Comparison of ENCODE assay signal across 17 mouse cellular contexts in the genomic region with DNA sequence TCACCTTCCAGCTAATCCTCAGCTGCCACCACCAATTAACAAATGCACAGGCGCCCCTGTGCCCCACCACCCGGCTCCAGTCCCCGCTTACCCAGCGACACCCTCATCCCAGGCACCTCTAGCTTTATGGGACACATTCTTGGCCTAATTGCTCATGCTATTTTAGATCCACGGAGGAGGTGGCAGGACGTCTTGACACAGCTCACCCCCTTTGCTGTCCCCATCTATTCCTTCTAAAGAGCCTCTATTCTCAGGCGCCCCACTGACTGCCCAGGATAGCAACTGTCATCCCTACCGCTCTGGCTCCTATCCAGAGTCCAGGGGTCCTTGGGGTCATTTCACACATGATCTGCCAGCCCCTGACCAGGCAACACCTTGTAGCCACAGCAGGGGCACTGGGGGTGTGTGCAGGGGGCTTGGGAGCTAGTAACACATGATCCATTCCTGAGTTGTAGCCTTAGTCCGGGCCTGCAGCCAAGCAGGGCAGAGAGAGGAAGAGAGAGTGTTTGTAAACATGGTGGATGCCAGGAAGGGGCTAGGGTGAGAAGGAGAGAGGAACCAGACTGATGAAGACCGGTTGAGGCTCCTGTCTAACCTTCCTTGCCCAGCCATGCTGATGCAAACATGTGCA. TPM values are rescaled to one million over a fixed set of nuclear protein-coding genes. Genes with fewer than 3 reads are reported as not detected.
DNase-seq lines count a peak whose midpoint lies in the region; ATAC-seq and TF ChIP-seq lines count a peak whose summit lies in the region.
"Had no signal": no experiment of that assay in that cellular context is flagged by ENCODE, and none has a peak within 500 bp of the region (broad histone marks: within the 10 kb centered on the region; RNA-seq: fewer than 3 reads in every experiment).

No protein-coding gene starts in this region.

- H3K4me2 ChIP-seq in lung, embryonic 14.5 days = no peak overlapping the region
- H3K4me2 ChIP-seq: hindbrain, embryonic 14.5 days; limb, embryonic 15.5 days had no signal

- no peak for TF ChIP-seq CTCF in lung, embryonic 14.5 days (IDR thresholded peaks at IDR 0.05; ENCODE audit: low read depth)
- no peak for TF ChIP-seq CTCF in brain, embryonic 14.5 days (IDR thresholded peaks at IDR 0.05; ENCODE audit: borderline replicate concordance, extremely low read depth, insufficient read depth, insufficient read length)
- no peak for TF ChIP-seq CTCF in heart, adult 2 months (IDR thresholded peaks at IDR 0.05)
- TF ChIP-seq CTCF in kidney, adult 2 months (conservative IDR thresholded peaks at IDR 0.05; ENCODE audit: insufficient read depth, insufficient read length, low read depth, low read length) = no peak

- no peak for TF ChIP-seq POLR2A in brain, embryonic 14.5 days (IDR thresholded peaks at IDR 0.05; ENCODE audit: borderline replicate concordance, extremely low read depth, insufficient read depth, insufficient read length, poor library complexity, severe bottlenecking)
- TF ChIP-seq POLR2A in heart, adult 2 months (IDR thresholded peaks at IDR 0.05; ENCODE audit: insufficient read depth, low read depth, low read length) = no peak
- TF ChIP-seq POLR2A in kidney, adult 2 months (IDR thresholded peaks at IDR 0.05; ENCODE audit: low read depth, low read length) = no peak

- no peaks in the 10 kb centered on the region for H3K27me3 ChIP-seq in lung, embryonic 14.5 days (ENCODE audit: insufficient read depth, low read length)
- H3K27me3 ChIP-seq in heart, adult 2 months (ENCODE audit: control insufficient read depth, insufficient read depth, low read length) = no peaks in the 10 kb centered on the region
- no peaks in the 10 kb centered on the region for H3K27me3 ChIP-seq in kidney, adult 2 months (replicated peaks; ENCODE audit: control insufficient read depth, insufficient read depth, low read length)
- H3K27me3 ChIP-seq: limb, embryonic 15.5 days had no signal

- intact Hi-C loops in heart, adult 2 months (cut with DNase I) = no loop called here
- intact Hi-C loops in heart, postnatal 25 days (cut with DNase I) = no loop called here

- peaks cover 8% of the 10 kb centered on the region; the same call in 1 of the 2 replicates for H3K4me1 ChIP-seq in lung, embryonic 14.5 days (ENCODE audit: insufficient read depth)
- H3K4me1 ChIP-seq in heart, adult 2 months (ENCODE audit: control insufficient read depth, insufficient read depth, low read length) = peaks cover 4% of the 10 kb centered on the region
- no peaks in the 10 kb centered on the region for H3K4me1 ChIP-seq in kidney, adult 2 months (ENCODE audit: control insufficient read depth, insufficient read depth, low read length)

- no peaks in the 10 kb centered on the region for H3K36me3 ChIP-seq in lung, embryonic 14.5 days (ENCODE audit: insufficient read depth)
- no peaks in the 10 kb centered on the region for H3K36me3 ChIP-seq in heart, adult 2 months (ENCODE audit: control insufficient read depth, insufficient read depth, low read length)
- no peaks in the 10 kb centered on the region for H3K36me3 ChIP-seq in kidney, adult 2 months (ENCODE audit: control insufficient read depth, insufficient read depth, low read length)
- H3K36me3 ChIP-seq: limb, embryonic 15.5 days had no signal

- no peak overlapping the region for H3K27ac ChIP-seq in lung, embryonic 14.5 days (ENCODE audit: low read depth)
- H3K27ac ChIP-seq in heart, adult 2 months = peak overlapping the region; percentile 38
- no peak overlapping the region for H3K27ac ChIP-seq in kidney, adult 2 months (ENCODE audit: insufficient read depth, low read depth, low read length)
- H3K27ac ChIP-seq: hindbrain, embryonic 14.5 days; limb, embryonic 15.5 days; macrophage had no signal

- H3K79me2 ChIP-seq in heart, adult 2 months (replicated peaks; ENCODE audit: control insufficient read depth, insufficient read depth, low read length) = no peaks in the 10 kb centered on the region

- no peak overlapping the region for H3K4me3 ChIP-seq in lung, embryonic 14.5 days (ENCODE audit: low read depth, low read length)
- H3K4me3 ChIP-seq in heart, adult 2 months = no peak overlapping the region
- H3K4me3 ChIP-seq in kidney, adult 2 months (ENCODE audit: insufficient read depth, low read depth, low read length) = no peak overlapping the region
- H3K4me3 ChIP-seq: limb, embryonic 15.5 days had no signal

- 9% methylated on average over 10 of the region's 10 CpGs for WGBS in lung, embryonic 14.5 days
- WGBS in heart, adult 2 months = 23% methylated on average over 10 of the region's 10 CpGs
- 38% methylated on average over 10 of the region's 10 CpGs for WGBS in kidney, adult 2 months

- peak; percentile 76 for DNase-seq in lung, embryonic 14.5 days
- DNase-seq in lung, adult 18-20 months = no peak
- peak; percentile 32 for DNase-seq in brain, embryonic 14.5 days (ENCODE audit: low read depth)
- DNase-seq in heart, adult 2 months = peak in 1 of 2 experiments; percentile 37
- DNase-seq in heart, postnatal 25 days (ENCODE audit: low spot score) = peak; percentile 30
- DNase-seq in kidney, adult 2 months = no peak
- DNase-seq in right cerebral cortex, adult 18-20 months = no peak
- DNase-seq: cerebellum, adult 11 months; gastrocnemius, postnatal 25 days; kidney, adult 11 months; kidney, postnatal 36 days; thymus, adult 2 months had no signal

- H3K9ac ChIP-seq in lung, embryonic 14.5 days = no peak overlapping the region; the same call in 1 of the 2 replicates
- no peak overlapping the region for H3K9ac ChIP-seq in heart, adult 2 months (ENCODE audit: low read depth, low read length)
- H3K9ac ChIP-seq: hindbrain, embryonic 14.5 days; limb, embryonic 15.5 days had no signal

- TF ChIP-seq EP300 in heart, adult 2 months (IDR thresholded peaks at IDR 0.05; ENCODE audit: insufficient read depth, low read depth, low read length) = no peak

- H3K9me3 ChIP-seq in lung, embryonic 14.5 days (ENCODE audit: low read depth, low read length) = no peaks in the 10 kb centered on the region
- H3K9me3 ChIP-seq: limb, embryonic 15.5 days had no signal

- peak; percentile 85 for ATAC-seq in lung, embryonic 14.5 days (ENCODE audit: insufficient read depth)
- ATAC-seq: forebrain, embryonic 14.5 days had no signal

RNA-seq across cellular contexts. Expression of a gene that starts 10.3 kb away (rescaled TPM):
- 0.13 and 0.46 TPM in 2 replicates for polyA plus RNA-seq in lung, embryonic 14.5 days (2014; fragmentation: Nextera tagmentation; extraction: Ambion mirVana)
- polyA plus RNA-seq in brain, embryonic 14.5 days (2012; rRNA removed) = 0.14 TPM in 2 replicates
- total RNA-seq in heart, adult 2 months (2021) = 10 to 100 TPM; 26.5 to 35.6 TPM
- polyA plus RNA-seq in heart, adult 2 months (2012; rRNA removed) = 85.0 and 119 TPM in 2 replicates
- total RNA-seq in heart, postnatal 25 days (2021) = 10 to 100 TPM; 22.4 to 28.7 TPM
- polyA plus RNA-seq in kidney, adult 2 months (2012; rRNA removed) = 0.11 and 1.6 TPM in 2 replicates
- total RNA-seq: neutrophil, adult 5-6 weeks had no signal
- polyA plus RNA-seq: forebrain, embryonic 14.5 days; hindbrain, embryonic 14.5 days had no signal

RNA-seq across cellular contexts. Expression of a gene that starts 17.0 kb away (rescaled TPM):
- 0.76 and 0.87 TPM in 2 replicates for polyA plus RNA-seq in lung, embryonic 14.5 days (2014; fragmentation: Nextera tagmentation; extraction: Ambion mirVana)
- polyA plus RNA-seq in brain, embryonic 14.5 days (2012; rRNA removed) = 1.1 and 2.0 TPM in 2 replicates
- 10 to 100 TPM; 39.4 to 46.1 TPM for total RNA-seq in heart, adult 2 months (2021)
- polyA plus RNA-seq in heart, adult 2 months (2012; rRNA removed) = 66.1 and 72.5 TPM in 2 replicates
- total RNA-seq in heart, postnatal 25 days (2021) = 10 to 100 TPM; 46.1 to 48.7 TPM
- 0.14 and 0.19 TPM in 2 replicates for polyA plus RNA-seq in kidney, adult 2 months (2012; rRNA removed)
- total RNA-seq: neutrophil, adult 5-6 weeks had no signal
- polyA plus RNA-seq: limb, embryonic 15.5 days; macrophage had no signal

RNA-seq across cellular contexts. Expression of a gene that starts 28.3 kb away (rescaled TPM):
- polyA plus RNA-seq in lung, embryonic 14.5 days (2014; fragmentation: Nextera tagmentation; extraction: Ambion mirVana) = 2.1 and 2.2 TPM in 2 replicates
- 2.3 and 3.6 TPM in 2 replicates for polyA plus RNA-seq in brain, embryonic 14.5 days (2012; rRNA removed)
- total RNA-seq in heart, adult 2 months (2021) = 1 to 10 TPM; 1.7 to 2.9 TPM
- polyA plus RNA-seq in heart, adult 2 months (2012; rRNA removed) = 5.9 and 6.4 TPM in 2 replicates
- 1 to 10 TPM; 3.8 to 4.3 TPM for total RNA-seq in heart, postnatal 25 days (2021)
- polyA plus RNA-seq in kidney, adult 2 months (2012; rRNA removed) = 1.8 and 2.1 TPM in 2 replicates

RNA-seq across cellular contexts. Expression of a gene that starts 32.1 kb away (rescaled TPM):
- 1.4 and 2.3 TPM in 2 replicates for polyA plus RNA-seq in lung, embryonic 14.5 days (2014; fragmentation: Nextera tagmentation; extraction: Ambion mirVana)
- polyA plus RNA-seq in brain, embryonic 14.5 days (2012; rRNA removed) = 27.3 and 27.9 TPM in 2 replicates
- 1 to 10 TPM; 5.6 to 5.8 TPM for total RNA-seq in heart, adult 2 months (2021)
- polyA plus RNA-seq in heart, adult 2 months (2012; rRNA removed) = 3.5 TPM in 2 replicates
- total RNA-seq in heart, postnatal 25 days (2021) = 1 to 10 TPM; 3.8 to 5.4 TPM
- polyA plus RNA-seq in kidney, adult 2 months (2012; rRNA removed) = 5.5 and 5.7 TPM in 2 replicates

RNA-seq across cellular contexts. Expression of a gene that starts 38.9 kb away (rescaled TPM):
- polyA plus RNA-seq in lung, embryonic 14.5 days (2014; fragmentation: Nextera tagmentation; extraction: Ambion mirVana) = 4.2 and 4.3 TPM in 2 replicates
- polyA plus RNA-seq in brain, embryonic 14.5 days (2012; rRNA removed) = 16.7 and 21.7 TPM in 2 replicates
- 1 to 10 TPM; 6.8 to 9.4 TPM for total RNA-seq in heart, adult 2 months (2021)
- 6.1 and 7.5 TPM in 2 replicates for polyA plus RNA-seq in heart, adult 2 months (2012; rRNA removed)
- total RNA-seq in heart, postnatal 25 days (2021) = 1 to 10 TPM; 7.9 to 8.1 TPM
- polyA plus RNA-seq in kidney, adult 2 months (2012; rRNA removed) = 12.6 and 14.4 TPM in 2 replicates

Comparison
In these comparisons a context has a peak if more than half of its experiments do, and no peak if none do; other contexts are left out.
1. DNase-seq: peak in lung, embryonic 14.5 days (single experiment), brain, embryonic 14.5 days (single experiment) and heart, postnatal 25 days (single experiment); none in lung, adult 18-20 months (0 of 2), kidney, adult 2 months (single experiment) and right cerebral cortex, adult 18-20 months (single experiment).
2. RNA of a gene that starts 10.3 kb away (polyA plus RNA-seq): 85.0 to 119 TPM in heart, adult 2 months; 0.11 to 1.6 TPM in kidney, adult 2 months, 0.14 TPM in brain, embryonic 14.5 days and 0.13 to 0.46 TPM in lung, embryonic 14.5 days; every median in the first group is over 10 times any median in the second.
3. RNA of a gene that starts 17.0 kb away (polyA plus RNA-seq): 66.1 to 72.5 TPM in heart, adult 2 months; 1.1 to 2.0 TPM in brain, embryonic 14.5 days, 0.76 to 0.87 TPM in lung, embryonic 14.5 days and 0.14 to 0.19 TPM in kidney, adult 2 months; every median in the first group is over 10 times any median in the second.